Mouse (Mus musculus) liver, adult 10 weeks (tissue): Measurements from ENCODE around the gene Crls1. TPM values are rescaled to one million over a fixed set of nuclear protein-coding genes. Genes with fewer than 3 reads are reported as not detected.

Source experiments
- polyA plus RNA-seq: library from polyadenylated mRNA; stranded (reverse); fragments of 350-450 nt; fragmentation: Illumina TruSeq; extraction: RNeasy Lipid Tissue Mini Kit (QIAGEN cat#74804); gene quantifications from one replicate; pipeline ENCODE4 v1.2.3, GENCODE M21; 2014; ENCODE audit warnings: low read depth, low replicate concordance

Gene Crls1
- 187 TPM for polyA plus RNA-seq

GRCm38 (mm10) chr2:132846407-132847358 is at the start of gene Crls1:
TSS of gene Crls1 (plus strand) at chr2:132846666.

GRCm38 (mm10) chr2:132815608-132816314 is 30.7 kb upstream of the Crls1 start, which contains the start of the genes Trmt6 and Mcm8:
TSS of gene Trmt6 (minus strand) at chr2:132816055.
TSS of gene Mcm8 (plus strand) at chr2:132816141.

GRCm38 (mm10) chr2:132880844-132881645 is 34.6 kb downstream of the Crls1 start, which contains the start of gene Lrrn4:
TSS of gene Lrrn4 (minus strand) at chr2:132880891.

Other genes starting within 250 kb of the Crls1 start
- 2.6 TPM for gene Shld1, start 159.7 kb upstream of the Crls1 start, polyA plus RNA-seq
- gene Chgb, start 65.4 kb upstream of the Crls1 start, polyA plus RNA-seq, result not detected
- 19.2 TPM for gene Trmt6, start 30.6 kb upstream of the Crls1 start, polyA plus RNA-seq
- 1.9 TPM for gene Mcm8, start 30.5 kb upstream of the Crls1 start, polyA plus RNA-seq
- gene Lrrn4, start 34.2 kb downstream of the Crls1 start, polyA plus RNA-seq, result 0.79 TPM
- gene Fermt1, start 99.2 kb downstream of the Crls1 start, polyA plus RNA-seq, result 0.34 TPM